Mouse (Mus musculus): ENCODE measurements at regions not wholly inside any gene's neighbourhood (a gene's known extent, or its start where the extent isn't known, plus 50 kb on each side); places are given as distances from the start of the nearest gene placed in this dataset.

- TF ChIP-seq CTCF (IDR thresholded peaks at IDR 0.05) (no peak), POLR2A (IDR thresholded peaks at IDR 0.05; ENCODE audit: insufficient read depth, low read depth, low read length) (no peak), EP300 (IDR thresholded peaks at IDR 0.05; ENCODE audit: insufficient read depth, low read depth, low read length) (no peak)
Measured at GRCm38 (mm10) chr15:8815277-8815676, 104.7 kb upstream of the Slc1a3 start.
